Mouse (Mus musculus) kidney, embryonic 15.5 days (tissue): ENCODE data around the gene Krt24. TPM values are rescaled to one million over a fixed set of nuclear protein-coding genes. Genes with fewer than 3 reads are reported as not detected.
"Not testable (repeated sequence)": the region's sequence is repeated elsewhere in the genome, so short reads cannot be mapped to it uniquely, and the experiment has no call there.

Source experiments
- ATAC-seq: fragments of 200-750 bp; cut with Nextera tagmentation; replicated peaks from 2 replicates; pipeline ENCODE4 v1.8.0; 2017; ENCODE audit warnings: moderate TSS enrichment; ENCODE audit not compliant: low FRiP score
- H3K27ac ChIP-seq: fragments of 300-500 bp; sonication (generic); 2 replicates; pipeline ENCODE4 v1.5.1; 2015; ENCODE audit warnings: mild to moderate bottlenecking, inconsistent platforms
- H3K27me3 ChIP-seq: fragments of 300-500 bp; sonication (generic); 2 replicates; pipeline ENCODE4 v1.6.1; 2015; ENCODE audit warnings: inconsistent platforms
- H3K36me3 ChIP-seq: fragments of 300-500 bp; sonication (generic); 2 replicates; pipeline ENCODE4 v1.6.1; 2015; ENCODE audit warnings: inconsistent platforms
- H3K4me1 ChIP-seq: fragments of 300-500 bp; sonication (generic); 2 replicates; pipeline ENCODE4 v1.6.1; 2015; ENCODE audit warnings: inconsistent platforms
- H3K4me2 ChIP-seq: fragments of 300-500 bp; sonication (generic); 2 replicates; pipeline ENCODE4 v1.6.1; 2015; ENCODE audit warnings: moderate library complexity, mild to moderate bottlenecking, inconsistent platforms
- H3K4me3 ChIP-seq: fragments of 300-500 bp; sonication (generic); replicated peaks from 2 replicates; pipeline ENCODE4 v1.5.1; 2015; ENCODE audit warnings: mild to moderate bottlenecking, inconsistent platforms
- H3K9ac ChIP-seq: fragments of 300-500 bp; sonication (generic); 2 replicates; pipeline ENCODE4 v1.6.1; 2015; ENCODE audit warnings: mild to moderate bottlenecking, inconsistent platforms
- H3K9me3 ChIP-seq: fragments of 300-500 bp; sonication (generic); replicated peaks from 2 replicates; pipeline ENCODE4 v1.6.1; 2016; ENCODE audit warnings: inconsistent platforms
- WGBS: fragments of 180-500 bp; shearing (Covaris S2); methylation state at CpG from one replicate; pipeline ENCODE4 v1.1.7; 2015; ENCODE audit warnings: mixed read lengths; 5-methylcytosine and 5-hydroxymethylcytosine counted together
- polyA plus RNA-seq: library from polyadenylated mRNA; unstranded; fragments of >200 nt; fragmentation: Nextera tagmentation; extraction: Ambion mirVana; gene quantifications from 2 replicates; pipeline ENCODE4 v1.2.1, GENCODE M21; 2015

Krt24 gene
- polyA plus RNA-seq, 1 experiment from 2014 or later, result not detected

DNA sequence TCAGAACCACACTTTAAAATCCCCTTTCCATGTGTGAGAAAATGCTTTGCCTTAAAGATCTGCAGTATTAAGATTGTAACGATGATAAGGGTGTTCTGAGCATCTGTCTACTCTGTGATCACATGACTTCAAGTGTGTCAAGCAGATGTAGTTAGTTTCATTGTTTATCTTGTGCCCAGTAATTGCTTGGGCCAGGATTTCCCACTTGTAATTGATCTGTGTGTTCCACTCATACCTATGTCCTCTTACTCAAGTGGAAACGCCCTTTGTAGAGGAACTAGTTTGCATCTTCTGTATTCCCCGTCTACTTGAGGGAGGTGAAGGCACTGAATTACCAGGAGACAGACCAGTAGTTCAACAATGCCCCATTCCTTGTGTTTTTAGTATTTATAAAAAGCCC lies 34.4 kb downstream of the Krt24 start:
- H3K36me3 ChIP-seq, result no peaks in the 10 kb centered on the region
- no peak overlapping the region for H3K4me2 ChIP-seq

DNA sequence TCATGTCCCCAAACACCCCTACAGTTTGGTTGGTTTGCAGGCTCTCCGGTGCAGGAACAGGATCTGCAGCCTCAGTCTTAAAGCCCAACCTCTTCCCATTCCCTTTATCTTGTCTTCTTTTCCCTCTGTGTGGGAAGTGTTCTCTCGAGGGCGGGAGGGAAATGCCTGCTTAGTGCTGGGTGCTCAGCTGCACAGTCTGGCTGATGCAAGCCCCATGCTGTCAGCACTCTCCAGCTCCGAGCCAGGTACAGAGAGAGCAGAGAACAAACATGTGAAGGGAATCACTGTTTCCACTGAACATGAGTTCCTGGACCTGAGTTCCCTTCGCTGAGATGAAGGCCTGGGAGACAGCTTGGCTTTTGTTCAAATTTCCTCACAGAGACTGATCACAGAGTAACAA lies 34.8 kb downstream of the Krt24 start:
- Histone ChIP-seq H3K27ac (no peak overlapping the region), H3K36me3 (no peaks in the 10 kb centered on the region), H3K9ac (no peak overlapping the region), H3K4me2 (no peak overlapping the region), H3K4me1 (no peaks in the 10 kb centered on the region), H3K9me3 (no peaks in the 10 kb centered on the region), H3K4me3 (no peak overlapping the region), H3K27me3 (no peaks in the 10 kb centered on the region)
- 58% methylated on average over 5 of the region's 5 CpGs for WGBS
- ATAC-seq, result no peak

More for the DNA sequence above, 34.4 kb downstream of the Krt24 start:
- H3K9me3 ChIP-seq, result no peaks in the 10 kb centered on the region
- no peaks in the 10 kb centered on the region for H3K27me3 ChIP-seq
- H3K4me1 ChIP-seq, result no peaks in the 10 kb centered on the region
- H3K27ac ChIP-seq, result no peak overlapping the region
- H3K4me3 ChIP-seq, result no peak overlapping the region
- H3K9ac ChIP-seq, result no peak overlapping the region
- no peak for ATAC-seq
- WGBS, result 52% methylated on average over 3 of the region's 3 CpGs

DNA sequence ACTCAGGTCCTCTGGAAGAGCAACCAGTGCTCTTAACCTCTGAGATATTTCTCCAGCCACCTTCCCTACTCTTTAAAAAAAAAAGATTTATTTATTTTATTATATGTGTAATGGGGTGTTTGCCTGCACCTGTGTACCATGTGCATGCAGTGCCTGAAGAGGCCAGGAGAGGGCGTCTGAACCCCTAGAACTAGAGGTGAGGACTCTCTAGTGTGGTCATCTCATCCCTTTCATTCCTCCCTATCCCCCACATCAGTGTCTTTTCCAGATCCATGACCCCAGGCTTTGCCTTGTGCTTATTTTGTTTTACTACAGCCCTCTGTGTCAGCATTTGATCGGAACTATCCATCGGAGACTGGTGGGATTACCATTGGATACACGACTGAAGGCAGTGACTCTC lies 35.9 kb downstream of the Krt24 start:
- Histone ChIP-seq H3K9ac (no peak overlapping the region), H3K36me3 (no peaks in the 10 kb centered on the region), H3K4me2 (no peak overlapping the region), H3K27me3 (no peaks in the 10 kb centered on the region), H3K4me1 (peaks cover 1% of the 10 kb centered on the region), H3K9me3 (no peaks in the 10 kb centered on the region), H3K27ac (no peak overlapping the region), H3K4me3 (no peak overlapping the region)
- 60% methylated on average over 4 of the region's 4 CpGs for WGBS
- ATAC-seq, result no peak

DNA sequence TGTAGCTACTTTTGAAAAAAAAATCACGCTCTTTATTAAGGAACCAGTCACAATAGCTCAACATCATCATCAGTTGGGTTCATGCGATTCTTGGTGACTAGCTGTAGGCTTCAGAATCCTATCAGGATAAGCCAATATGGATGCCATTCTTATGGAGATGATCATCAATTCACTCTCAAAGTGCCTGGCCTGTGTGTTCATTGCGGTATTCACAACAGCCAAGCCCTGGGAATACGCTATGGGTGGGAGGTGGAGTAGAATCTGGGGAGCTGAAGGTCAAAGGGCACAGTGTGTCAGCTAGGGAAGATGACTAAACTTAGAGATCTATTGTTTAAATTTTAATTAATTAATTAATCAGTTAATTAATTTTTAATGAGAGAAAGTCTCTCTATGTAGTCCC lies 37.1 kb downstream of the Krt24 start:
- peaks cover 7% of the 10 kb centered on the region for H3K4me1 ChIP-seq
- no peak overlapping the region for H3K4me3 ChIP-seq
- WGBS, result 93% methylated on average over 4 of the region's 4 CpGs
- H3K36me3 ChIP-seq, result no peaks in the 10 kb centered on the region
- no peak overlapping the region for H3K9ac ChIP-seq
- no peaks in the 10 kb centered on the region for H3K9me3 ChIP-seq
- H3K4me2 ChIP-seq, result no peak overlapping the region
- H3K27me3 ChIP-seq, result no peaks in the 10 kb centered on the region
- no peak for ATAC-seq
- no peak overlapping the region for H3K27ac ChIP-seq

DNA sequence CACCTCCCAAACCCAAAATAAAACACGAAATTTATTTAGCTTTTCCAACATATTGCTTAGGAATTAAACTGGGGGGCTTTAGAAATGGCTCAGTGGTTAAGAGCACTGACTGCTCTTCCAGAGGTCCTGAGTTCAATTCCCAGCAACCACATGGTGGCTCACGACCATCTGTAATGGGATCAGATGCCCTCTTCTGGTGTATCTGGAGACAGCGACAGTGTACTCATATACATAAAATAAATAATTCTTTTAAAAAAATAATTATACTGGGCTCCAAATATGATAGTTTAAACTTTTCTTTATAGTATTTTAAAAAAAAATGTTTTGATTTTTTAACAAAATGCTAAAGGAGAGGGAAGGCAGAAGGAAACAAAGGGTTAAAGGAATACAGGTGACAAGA lies 40.5 kb downstream of the Krt24 start:
- not testable (repeated sequence) for ATAC-seq, H3K27ac ChIP-seq
- WGBS, result 46% methylated on average over 3 of the region's 3 CpGs

DNA sequence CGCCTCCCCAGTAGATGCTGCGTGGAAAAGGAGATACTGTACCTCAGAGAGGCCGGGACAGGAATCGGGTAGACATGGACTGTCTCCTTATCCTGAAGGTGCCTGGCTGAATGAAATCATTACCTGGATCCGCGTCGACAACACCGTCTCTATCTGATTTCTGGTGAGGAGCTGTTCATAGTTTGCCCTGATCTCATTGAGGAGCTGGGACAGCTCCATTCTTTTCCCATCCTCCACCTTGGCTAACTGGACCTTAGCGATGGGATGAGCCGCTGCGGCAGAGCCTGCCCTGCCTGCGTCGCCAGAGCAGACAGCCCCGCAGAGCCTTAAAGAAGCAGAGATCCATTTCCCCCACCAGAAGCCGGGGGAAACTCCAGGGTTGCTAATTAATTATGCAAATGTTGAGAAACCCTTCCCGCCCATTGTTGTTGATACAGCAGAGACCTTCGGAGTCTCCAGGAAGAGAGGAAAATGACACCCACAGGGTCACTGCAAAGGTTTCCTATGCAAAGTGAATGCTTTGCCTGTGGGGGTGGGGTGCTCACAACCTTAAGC lies 41.2 kb downstream of the Krt24 start, which contains the start of gene Krt222:
TSS of gene Krt222 (minus strand) at position 266 of the 555 bp plus-strand sequence.
- no peaks in the 10 kb centered on the region for H3K36me3 ChIP-seq
- H3K9ac ChIP-seq, result 0 out of 2 replicates have a peak within 1 kb of the TSS, but pooled peaks have one; percentile 31
- no peak for ATAC-seq
- H3K9me3 ChIP-seq, result no peaks in the 10 kb centered on the region
- H3K4me3 ChIP-seq, result peak within 1 kb of the TSS; percentile 37
- H3K4me1 ChIP-seq, result peaks cover 7% of the 10 kb centered on the region
- 4% methylated on average over 17 of the region's 17 CpGs for WGBS
- H3K27me3 ChIP-seq, result no peaks in the 10 kb centered on the region
- H3K4me2 ChIP-seq, result peak within 1 kb of the TSS; percentile 60
- H3K27ac ChIP-seq, result no peak within 1 kb of the TSS

More for the DNA sequence above, 40.5 kb downstream of the Krt24 start:
- not testable (repeated sequence) for H3K4me1 ChIP-seq, H3K4me3 ChIP-seq, H3K27me3 ChIP-seq, H3K9me3 ChIP-seq, H3K36me3 ChIP-seq, H3K9ac ChIP-seq
- H3K4me2 ChIP-seq, result peak overlapping the region; percentile 60

DNA sequence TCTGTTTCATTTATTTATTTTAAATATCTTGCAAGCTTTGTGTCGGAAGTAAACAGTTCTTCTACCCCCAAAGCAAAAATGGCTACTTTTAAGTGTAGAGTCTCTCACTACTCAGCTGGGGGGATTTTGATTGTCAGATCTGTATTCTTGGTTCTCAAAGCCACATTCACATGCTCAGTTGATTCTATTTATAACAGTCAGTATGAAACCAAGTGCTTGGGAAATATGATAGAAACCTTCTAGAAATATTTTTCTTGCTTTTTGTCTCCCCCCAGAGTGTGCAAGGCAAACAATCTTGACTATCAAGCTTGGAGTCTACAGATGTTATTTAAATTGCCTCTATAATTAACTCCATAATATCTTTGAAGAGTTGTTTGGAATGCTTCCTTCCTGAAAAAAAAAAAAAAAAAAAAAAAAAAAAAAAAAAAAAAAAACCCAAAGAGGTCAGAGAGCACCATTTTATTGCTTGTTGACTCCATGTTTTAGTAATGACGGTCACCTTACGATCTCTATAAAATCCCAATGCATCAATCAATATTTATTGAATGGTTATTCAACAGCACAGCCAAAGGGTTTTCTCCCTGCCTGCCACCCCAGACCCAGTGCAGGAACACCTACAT lies 41.8 kb downstream of the Krt24 start:
- H3K27ac ChIP-seq, result no peak overlapping the region
- no peaks in the 10 kb centered on the region for H3K36me3 ChIP-seq
- H3K9me3 ChIP-seq, result no peaks in the 10 kb centered on the region
- ATAC-seq, result no peak
- peak overlapping the region; percentile 37 for H3K4me3 ChIP-seq
- no peaks in the 10 kb centered on the region for H3K27me3 ChIP-seq
- H3K4me1 ChIP-seq, result peaks cover 7% of the 10 kb centered on the region
- WGBS, result 42% methylated on average over 3 of the region's 3 CpGs
- peak overlapping the region; percentile 60 for H3K4me2 ChIP-seq
- 0 out of 2 replicates have a peak overlapping the region, but pooled peaks have one; percentile 31 for H3K9ac ChIP-seq

DNA sequence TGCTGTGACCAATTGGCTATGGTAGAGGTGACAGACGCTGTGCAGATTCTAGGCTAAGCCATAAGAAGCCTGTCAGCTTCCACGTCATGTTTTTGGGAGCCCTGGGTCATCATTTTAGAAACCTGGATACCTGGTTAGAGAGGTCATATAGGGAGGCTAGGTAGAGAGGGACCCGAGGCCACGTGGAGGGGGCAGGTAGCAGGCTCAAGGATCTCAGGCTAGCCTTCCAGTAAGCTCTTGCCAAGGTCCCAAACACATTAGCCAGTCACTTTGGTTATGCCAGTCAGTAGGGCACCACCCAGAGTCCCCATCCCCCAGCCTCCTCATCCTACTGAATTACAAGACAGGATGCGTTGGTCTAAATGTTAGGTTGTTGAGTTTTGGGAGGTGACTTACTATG lies 43.0 kb downstream of the Krt24 start:
- Histone ChIP-seq H3K9ac (no peak overlapping the region), H3K27me3 (no peaks in the 10 kb centered on the region), H3K4me1 (peaks cover 7% of the 10 kb centered on the region), H3K27ac (no peak overlapping the region), H3K36me3 (no peaks in the 10 kb centered on the region), H3K9me3 (no peaks in the 10 kb centered on the region), H3K4me3 (no peak overlapping the region), H3K4me2 (no peak overlapping the region)
- no peak for ATAC-seq
- WGBS, result 76% methylated on average over 5 of the region's 5 CpGs

DNA sequence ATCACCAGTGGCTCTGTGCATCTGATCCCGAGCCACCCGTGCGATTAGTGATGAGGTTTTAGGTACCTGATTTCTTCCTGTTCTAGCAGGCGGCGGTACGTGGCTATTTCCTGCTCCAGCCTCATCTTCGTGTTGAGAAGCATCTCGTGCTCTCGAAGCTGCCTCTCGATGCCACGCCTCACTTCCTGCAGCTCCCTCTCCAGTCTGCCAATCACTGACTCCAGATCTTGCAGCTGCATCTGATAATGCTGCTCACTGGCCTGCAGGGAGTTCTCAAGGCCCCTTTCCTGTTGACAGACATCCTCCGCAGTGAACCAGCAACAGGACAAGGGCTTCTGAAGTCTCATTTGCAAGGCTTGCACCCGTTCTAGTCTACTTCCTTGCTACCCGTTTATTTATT lies 46.6 kb downstream of the Krt24 start:
- Histone ChIP-seq H3K9ac (no peak overlapping the region), H3K4me2 (no peak overlapping the region), H3K9me3 (no peaks in the 10 kb centered on the region), H3K27ac (no peak overlapping the region), H3K4me3 (no peak overlapping the region), H3K4me1 (no peaks in the 10 kb centered on the region), H3K27me3 (no peaks in the 10 kb centered on the region), H3K36me3 (no peaks in the 10 kb centered on the region)
- WGBS, result 55% methylated on average over 14 of the region's 14 CpGs
- no peak for ATAC-seq

DNA sequence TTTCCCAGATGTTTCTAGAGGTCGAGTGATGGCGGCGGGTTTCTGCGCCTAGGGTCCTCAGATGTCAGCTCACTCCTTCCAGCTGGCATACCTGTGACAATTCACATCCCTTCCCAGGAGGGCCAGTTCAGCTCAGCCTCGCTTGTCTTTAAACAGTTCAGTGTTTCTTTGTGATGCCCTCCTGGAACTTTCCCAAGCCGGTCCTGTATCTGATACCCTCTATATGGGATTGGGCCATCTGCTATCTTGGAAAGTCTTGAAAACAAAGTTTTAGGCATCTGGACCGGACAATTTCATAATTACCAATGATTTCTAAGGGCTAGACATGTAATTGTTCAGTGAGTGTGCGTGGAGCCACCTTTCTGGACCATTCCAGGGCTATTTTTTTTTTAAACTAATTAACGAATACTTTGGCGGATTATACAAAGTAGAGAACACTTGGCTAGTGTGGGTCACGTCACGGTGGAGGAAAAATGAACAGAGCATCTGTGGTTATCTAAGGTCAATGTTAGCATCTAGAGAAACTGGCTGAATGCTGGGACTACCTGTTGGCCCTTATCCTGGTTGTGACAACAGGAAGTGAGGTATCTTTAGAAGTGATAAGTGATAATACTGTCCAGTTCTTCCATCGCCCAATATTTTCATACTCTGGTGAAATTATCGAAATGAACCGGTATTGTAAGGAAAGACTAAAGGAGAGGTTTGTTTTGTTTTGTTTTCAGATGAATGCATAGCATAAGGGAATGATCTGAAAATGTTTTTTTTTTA lies 53.8 kb downstream of the Krt24 start:
- Histone ChIP-seq H3K36me3 (peaks cover 17% of the 10 kb centered on the region), H3K27me3 (no peaks in the 10 kb centered on the region), H3K9me3 (no peaks in the 10 kb centered on the region), H3K4me3 (peak overlapping the region; percentile 88), H3K9ac (peak overlapping the region; percentile 98), H3K4me1 (peaks cover 23% of the 10 kb centered on the region), H3K27ac (peak overlapping the region; percentile 98), H3K4me2 (peak overlapping the region; percentile 74)
- 24% methylated on average over 15 of the region's 15 CpGs for WGBS
- peak; percentile 37; the same call in 1 of the 2 replicates for ATAC-seq

DNA sequence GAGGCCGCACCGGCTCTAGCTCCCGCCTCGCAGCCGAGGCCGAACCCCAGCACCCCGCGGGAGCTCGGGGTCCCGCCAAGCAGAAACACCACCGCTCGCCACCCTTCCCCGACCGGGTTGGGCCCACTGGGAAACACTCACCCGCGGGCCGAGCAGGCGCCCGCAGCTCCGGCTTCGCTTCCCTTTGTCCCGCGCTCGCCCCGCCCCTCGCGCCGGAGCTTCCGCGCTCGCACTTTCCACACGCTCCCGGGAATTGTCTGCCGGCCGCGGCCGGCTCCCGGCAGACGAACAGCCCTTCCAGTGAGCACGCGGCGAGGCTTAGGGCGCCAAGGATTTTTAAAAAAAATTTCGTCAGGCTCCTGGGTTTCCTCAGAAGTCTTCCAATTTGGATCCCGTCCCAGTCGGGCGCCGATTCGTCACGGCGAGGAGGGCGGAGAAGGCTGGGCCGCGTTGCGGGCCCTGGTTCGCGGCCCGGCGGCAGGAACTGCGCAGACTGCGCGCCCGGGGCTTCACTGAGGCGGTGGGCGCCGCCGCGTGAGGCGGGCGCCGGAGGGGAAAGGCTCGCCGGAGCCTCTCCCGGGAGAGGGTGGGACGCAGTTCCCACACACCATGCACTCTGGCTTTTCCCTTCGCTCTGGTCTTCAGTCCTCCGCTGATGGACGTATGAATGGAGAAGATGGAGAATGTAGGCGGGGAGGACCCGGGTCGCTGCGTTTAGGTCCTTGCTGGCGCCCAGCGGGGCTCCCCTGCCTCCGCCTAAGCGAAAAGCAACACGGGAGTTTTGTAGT lies 54.6 kb downstream of the Krt24 start, which contains the start of gene Smarce1:
TSS of gene Smarce1 (minus strand) at position 757 of the 788 bp plus-strand sequence.
- Histone ChIP-seq H3K9me3 (no peaks in the 10 kb centered on the region), H3K27me3 (no peaks in the 10 kb centered on the region), H3K4me3 (peak within 1 kb of the TSS; percentile 88), H3K27ac (peak within 1 kb of the TSS; percentile 98), H3K4me2 (peak within 1 kb of the TSS; percentile 74), H3K4me1 (peaks cover 23% of the 10 kb centered on the region), H3K9ac (peak within 1 kb of the TSS; percentile 98), H3K36me3 (peaks cover 24% of the 10 kb centered on the region)
- under 1% methylated on average over 85 of the region's 87 CpGs for WGBS
- ATAC-seq, result peak; percentile 91
